Mouse (Mus musculus) heart, adult 18-20 months (tissue): ENCODE measurements around the gene Gm37240. TPM values are rescaled to one million over a fixed set of nuclear protein-coding genes. Genes with fewer than 3 reads are reported as not detected.
A peak's percentile ranks its signal among the peaks of the same experiment; 100 is the strongest.

Source experiments
- DNase-seq, 2 experiments: peaks; one replicate each; pipeline ENCODE4 v3.0.0; 2021 to 2022; ENCODE audit warnings: mixed read lengths in 1 of 2
- total RNA-seq, 2 experiments: library from RNA; stranded (reverse); gene quantifications; 2 replicates each; pipeline ENCODE4 v1.2.3; 2021

The Gm37240 gene
- total RNA-seq, 2 experiments from 2014 or later = 30.0 to 39.3 TPM

DNA sequence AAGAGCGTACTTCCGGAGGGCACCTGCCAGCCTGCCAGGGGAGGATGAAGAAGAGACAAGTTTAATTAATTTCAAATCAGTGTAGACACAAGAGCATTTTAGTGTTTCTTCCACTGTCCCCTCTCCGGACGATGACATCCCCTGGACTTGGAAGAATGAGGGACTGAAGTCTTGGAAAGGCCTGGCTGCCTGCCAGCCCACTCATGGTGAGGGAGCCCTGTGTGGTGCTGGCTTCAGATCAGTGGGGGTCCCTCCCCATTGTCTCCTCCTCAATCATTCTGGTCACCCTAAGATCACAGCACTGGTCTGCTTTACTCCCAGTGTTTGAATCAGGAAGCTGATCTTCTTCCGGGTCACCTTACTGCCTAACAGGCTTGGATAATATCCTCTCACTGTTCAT is 1185.4 kb downstream of the Gm37240 start:
- DNase-seq = no peak

DNA sequence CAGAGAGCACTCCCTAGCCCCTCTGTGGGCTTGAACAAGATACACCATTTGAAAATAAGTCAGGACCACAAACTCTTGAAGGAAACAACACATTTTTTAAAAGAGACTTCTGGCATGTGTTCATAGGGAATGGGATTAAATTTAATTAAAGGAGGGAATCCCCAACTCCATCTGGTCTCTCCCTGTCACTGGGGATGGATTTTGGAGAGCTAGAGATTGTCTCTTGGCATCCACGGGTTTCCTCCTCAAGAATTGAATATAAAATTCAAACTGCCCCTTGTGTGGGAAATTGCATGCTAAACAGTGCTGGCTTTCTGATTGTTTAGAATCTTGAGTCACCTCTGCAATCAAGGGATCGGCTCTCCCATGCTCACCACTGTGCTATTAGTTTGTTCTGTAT is 1185.8 kb downstream of the Gm37240 start:
- DNase-seq = no peak

DNA sequence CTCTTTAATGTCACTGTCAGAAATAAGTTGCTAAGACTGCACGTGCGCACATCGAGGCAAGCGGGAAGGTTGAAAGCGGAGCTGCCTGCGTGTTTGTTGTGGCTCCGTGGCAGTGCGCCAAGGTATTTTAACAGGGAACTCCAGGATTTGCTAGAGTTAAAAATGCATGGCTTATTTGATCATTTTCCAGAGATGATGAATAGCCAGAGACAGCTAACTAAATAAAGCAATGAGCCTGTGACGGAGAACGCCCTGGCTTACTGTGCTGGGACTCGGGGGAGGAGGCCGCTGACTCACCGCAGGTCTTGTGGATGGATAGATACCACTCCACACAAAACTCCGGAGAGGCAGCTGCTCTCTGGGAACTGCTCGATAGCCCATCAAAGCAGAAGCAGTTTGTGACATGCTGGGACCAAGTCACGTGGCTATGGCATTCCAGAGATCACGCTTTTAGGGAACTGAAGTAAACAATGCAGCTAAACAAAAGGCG is 1190.8 kb downstream of the Gm37240 start:
- peak; percentile 14 to 21 for DNase-seq

DNA sequence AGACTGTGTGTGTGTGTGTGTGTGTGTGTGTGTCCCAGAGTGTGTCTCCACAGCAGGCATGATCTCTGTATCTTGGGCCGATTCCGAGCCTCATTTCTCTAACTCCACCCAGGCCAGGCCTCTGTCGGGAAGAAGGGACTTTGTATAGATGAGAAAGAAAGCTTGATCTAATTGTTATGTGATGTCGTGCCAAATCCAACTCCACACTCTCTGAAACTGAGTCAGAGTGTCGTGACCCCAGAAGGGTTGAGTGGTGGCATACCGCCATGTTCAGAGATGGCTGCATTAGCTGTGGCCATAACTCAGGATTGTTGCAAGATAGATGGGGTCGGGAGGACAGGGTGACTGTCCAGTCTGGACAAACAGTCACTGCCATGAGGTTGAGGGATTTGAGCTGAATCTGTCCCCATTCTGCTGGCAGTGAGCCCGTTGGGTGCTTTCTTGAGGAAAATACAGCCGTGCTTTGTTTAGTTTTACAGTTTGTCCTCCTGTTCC is 1191.4 kb downstream of the Gm37240 start:
- DNase-seq = peak in 1 of 2 experiments; percentile 28

DNA sequence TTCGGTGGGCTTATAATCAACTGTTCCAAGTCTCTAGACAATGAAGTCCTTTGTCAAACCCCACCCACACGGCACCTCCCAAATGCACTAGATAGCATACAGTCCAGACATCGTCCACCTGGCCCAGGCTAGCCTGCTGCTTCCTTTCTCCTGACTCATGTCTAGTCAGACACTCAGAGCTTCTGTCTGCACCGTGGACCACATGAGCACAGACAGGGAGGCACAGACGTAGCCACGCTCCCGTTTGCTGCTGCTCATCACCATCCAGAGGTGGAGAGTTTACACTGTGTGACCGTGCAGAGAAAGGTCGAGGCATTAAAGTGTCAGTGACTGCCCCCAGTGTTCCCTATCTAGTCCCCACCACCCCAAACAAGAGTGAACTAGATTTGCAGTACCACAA is 1191.9 kb downstream of the Gm37240 start:
- no peak for DNase-seq

DNA sequence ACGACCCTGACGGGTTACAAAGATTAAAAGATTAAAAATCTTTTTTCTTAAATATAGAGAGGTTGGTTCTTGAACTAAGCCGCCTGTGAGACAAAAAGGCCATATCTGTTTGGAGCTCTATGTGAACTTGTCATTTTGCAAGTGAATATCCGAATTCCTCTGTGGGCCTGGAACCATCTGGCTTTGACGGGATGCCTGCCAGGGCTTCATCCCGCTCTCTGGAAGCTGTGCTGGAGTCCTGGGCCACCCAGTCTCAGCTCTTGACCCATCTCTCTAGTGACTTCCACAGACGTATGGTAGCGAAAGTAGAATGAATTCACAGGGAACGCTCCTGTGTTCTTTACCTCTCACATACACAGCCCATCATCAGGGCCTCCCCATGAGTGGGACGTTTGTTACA is 1193.4 kb downstream of the Gm37240 start:
- peak in 1 of 2 experiments; percentile 28 for DNase-seq

DNA sequence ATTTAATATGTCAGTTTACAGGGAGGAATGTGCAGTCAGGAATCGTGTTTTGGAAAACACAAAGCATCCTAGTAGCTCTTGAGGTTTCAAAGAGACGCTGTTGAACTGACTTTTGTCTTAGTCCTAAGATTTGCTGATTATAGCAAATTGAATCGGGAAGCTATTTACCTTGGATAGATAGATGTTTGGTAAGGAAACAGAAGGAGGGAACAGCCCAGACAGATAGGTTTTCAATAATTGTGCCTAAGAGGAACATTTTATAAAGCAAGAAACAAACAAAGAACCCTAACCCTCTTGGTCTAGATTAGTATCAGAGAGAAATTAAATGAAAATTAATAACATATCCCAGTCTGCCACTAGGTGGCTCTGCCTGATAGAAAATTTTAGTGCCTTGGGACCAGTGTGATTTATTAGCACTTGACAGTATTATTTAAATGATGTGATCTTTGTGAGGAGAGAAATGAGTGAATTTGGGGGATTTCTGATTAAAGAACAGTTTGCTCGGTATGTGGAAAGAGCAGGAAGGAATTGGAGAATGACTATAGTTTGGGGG is 1194.6 kb downstream of the Gm37240 start:
- peak; percentile 33 to 68 for DNase-seq

DNA sequence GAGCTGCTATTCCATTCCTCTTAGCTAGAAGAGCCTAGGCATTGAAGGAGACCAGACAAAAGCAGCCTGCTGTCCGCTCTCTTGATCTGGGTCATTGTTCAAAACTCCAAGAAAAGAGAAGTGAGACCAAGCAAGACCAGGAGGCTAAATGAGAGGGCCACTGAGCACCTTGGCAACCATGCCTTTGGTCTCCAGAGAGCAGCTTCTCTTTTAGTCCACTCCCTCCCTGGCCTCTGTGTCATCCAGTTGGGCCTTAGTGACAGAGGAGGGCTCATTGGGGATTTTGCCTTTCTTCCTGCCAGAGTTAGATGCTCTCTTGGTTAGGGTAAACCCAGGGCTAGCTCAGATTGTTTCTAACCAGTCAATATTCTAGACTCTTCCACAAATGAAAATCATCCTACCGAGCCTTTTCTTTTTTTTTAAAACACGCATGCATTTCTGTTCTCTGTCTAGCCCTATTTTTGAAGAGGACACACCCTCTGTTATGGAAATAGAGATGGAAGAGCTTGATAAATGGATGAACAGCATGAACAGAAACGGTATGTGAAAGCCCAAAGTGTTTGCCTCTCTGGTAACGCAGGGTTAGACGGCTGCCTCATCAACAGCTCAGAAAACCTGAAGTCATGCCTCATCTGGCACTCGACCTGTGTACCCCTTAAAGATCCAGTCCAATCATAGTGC is 1197.1 kb downstream of the Gm37240 start:
- DNase-seq = no peak

DNA sequence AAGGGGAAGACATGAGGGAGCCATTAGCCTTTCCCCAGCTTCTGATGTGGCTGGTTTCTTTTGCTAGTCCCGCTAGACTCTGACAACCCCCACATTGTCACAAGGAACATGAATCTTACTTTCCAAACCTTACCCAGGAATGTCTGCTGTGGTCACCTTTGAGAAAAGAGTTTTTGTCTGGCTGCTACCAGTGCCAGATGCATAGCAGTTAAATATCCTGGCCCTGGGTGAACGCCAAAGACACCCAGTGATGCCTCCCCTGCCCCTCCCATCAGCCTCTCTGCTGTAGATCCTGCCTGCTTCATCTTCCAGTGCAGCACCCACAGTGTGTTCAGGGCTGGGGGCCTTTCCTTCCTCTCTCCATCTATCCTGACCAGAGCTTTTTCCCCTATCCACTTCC is 1197.7 kb downstream of the Gm37240 start:
- DNase-seq = no peak

DNA sequence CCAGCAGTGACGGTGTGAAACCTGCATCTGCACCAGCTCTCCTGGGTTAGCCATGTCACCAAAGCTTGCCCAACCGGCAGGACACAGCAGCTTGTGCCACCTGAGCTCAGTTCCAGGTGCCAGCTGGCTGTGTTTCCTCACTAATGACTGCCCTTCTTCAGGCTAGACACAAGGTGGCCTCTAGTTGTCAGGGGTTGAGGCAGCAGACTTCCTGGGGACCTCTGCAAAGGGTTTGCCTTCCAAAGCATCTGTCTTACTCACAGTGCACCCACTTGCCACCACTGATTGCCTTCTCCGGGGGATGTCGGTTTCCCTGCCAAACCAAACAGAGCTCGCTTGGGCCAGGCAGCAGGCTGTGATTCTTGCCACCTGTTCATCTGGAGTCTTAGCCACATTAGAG is 1199.1 kb downstream of the Gm37240 start:
- no peak for DNase-seq

DNA sequence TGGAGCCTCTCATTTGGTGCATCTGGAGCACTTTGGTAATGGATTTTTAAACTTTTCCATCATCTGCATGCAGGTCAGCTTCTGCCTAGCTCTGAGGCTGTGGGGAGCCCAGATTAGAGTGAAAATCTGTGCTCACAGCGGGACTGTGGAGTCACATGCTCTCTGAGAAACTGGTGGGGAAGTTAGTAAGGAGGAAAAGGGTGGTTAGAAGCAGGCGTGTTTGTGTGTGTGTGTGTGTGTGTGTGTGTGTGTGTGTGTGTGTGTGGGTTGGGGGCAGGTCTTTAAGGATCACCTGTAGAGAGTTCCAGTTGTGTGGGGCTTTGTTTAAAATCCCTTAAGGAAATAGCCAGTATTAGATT is 1199.9 kb downstream of the Gm37240 start:
- DNase-seq = no peak

DNA sequence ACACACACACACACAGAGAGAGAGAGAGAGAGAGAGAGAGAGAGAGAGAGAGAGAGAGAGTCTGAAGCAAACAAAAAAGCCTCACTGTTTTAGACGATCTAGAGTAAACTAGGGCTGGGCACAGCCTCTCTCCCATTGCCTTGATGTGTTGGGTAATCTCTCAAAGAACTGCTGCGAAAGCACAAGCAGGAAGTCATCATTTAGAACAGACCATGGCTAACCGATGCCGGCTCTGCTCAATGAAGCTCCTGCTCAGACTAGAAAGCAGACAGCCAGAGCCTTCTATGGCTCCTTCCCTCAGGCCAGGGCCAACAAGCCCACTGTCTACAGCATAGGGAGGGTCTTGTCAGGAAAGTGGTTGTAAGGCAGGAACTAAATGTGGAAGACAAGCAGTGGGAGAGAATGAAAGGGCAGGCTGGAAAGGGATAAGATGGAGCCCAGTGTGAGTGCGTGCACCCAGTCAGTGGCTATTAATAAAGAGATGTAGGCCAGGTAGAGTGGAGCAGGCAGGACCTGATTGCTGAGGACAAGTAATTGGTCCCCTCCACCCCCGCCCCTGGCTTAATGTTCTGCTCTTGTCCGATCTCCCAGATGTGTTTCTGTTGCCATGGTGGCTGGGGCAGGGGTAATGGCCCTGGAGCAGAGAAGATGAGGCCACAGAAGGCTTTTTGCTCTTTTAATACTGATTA is 1200.4 kb downstream of the Gm37240 start:
- no peak for DNase-seq

DNA sequence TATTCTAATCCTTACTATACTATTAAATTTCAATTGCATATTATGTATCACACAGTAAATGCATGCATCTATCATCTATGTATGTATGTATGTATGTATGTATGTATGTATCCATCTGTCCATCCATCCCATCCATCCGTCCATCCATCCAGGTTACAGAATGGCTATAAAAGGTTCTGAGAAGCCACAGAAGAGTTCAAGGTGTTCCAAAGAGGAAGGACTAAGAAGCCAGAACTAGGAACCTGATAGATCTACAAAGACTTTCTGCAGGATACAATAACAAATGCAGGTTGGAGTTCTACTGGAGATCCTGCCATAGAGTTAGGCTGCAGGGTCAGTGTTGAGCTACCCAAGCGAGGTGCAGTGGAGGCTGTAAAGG is 1201.0 kb downstream of the Gm37240 start:
- no peak for DNase-seq

DNA sequence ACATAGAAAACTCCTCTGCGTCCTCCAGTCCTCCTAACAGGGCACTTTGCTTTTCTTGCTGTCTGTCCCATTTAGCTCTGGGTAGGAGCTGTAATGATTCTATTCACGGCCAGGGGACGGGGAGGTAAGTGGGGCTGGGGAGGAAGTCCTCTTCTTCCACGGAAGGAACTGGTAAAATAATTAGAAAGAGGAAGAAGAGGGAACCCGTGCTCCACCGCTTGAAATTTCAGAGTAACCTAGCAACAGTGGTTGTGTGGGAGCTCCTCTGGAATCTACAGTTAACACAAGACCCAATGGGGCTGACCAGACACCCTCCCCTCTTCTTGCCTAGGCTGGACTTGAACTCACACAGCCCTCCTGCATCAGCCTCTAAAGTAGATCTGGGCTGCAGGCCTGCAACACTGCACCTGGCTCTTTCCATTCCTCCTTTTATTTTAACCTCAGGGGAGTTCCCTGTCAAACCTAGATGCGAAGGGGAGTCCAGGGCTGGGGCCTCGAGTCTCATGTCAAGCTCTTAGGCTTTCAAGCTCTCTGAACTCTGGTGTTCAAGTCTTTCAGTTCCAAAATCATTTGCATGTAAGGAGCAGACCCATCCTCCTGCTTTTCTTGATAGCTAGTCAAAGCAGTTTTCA is 1201.5 kb downstream of the Gm37240 start:
- peak in 1 of 2 experiments; percentile 18 for DNase-seq

DNA sequence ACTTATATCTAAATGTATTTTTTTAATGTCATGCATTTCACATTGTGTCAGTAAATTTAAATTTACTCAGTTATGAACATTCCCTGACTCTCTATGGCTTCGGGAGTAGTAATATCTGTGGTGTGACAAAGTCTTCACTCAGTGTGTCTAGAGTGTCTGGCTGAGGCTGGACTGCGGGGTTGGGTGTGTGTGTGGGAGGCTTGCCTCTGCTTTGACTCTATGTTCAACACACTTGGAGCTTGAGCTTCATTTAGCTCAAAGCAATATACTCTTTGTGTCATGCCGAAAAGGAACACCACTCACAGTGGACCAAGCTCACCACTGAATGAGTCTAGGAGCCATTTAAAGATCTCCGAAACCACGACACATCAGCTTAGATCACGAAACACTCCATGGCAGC is 1203.5 kb downstream of the Gm37240 start:
- DNase-seq = no peak

DNA sequence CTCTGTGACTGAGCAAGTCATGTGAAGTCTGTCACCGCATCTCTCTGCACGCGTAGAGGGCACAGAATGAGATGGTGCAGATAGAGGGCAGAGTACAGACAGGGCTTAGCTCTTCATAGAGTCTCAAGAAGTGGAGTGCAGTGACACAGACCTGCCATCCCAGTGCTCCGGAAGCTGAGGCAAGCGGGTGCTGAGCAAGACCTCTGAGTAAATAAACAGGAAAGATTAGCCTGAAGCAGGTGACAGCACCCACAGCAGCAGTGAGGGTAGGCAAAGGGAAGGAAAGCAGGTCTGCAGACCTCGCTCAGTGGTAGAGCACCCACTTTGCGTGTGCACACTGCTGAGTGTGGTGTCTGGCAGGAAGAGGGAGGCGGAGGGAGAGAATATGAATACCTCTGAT is 1205.6 kb downstream of the Gm37240 start:
- peak in 1 of 2 experiments; percentile 11 for DNase-seq

DNA sequence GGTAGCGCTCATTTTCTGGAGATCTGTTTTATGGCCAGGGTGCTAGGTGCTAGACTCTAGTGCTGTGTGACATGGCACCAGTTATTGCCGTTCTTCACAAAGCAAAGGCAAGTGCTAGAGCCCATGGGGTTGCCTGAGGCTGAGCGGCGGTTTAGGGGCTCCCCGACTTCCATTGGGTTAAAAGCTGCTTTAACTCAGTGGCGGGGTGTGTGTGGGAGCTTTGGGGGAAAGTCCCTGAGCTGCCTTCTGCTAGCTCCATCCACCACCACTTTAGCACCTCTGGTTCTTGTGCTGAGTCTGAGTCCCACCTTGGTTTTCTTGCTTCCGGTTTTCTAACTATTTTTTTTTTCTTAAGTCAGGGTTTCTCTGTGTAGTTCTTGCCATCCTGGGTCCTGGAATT is 1207.3 kb downstream of the Gm37240 start:
- DNase-seq = no peak

DNA sequence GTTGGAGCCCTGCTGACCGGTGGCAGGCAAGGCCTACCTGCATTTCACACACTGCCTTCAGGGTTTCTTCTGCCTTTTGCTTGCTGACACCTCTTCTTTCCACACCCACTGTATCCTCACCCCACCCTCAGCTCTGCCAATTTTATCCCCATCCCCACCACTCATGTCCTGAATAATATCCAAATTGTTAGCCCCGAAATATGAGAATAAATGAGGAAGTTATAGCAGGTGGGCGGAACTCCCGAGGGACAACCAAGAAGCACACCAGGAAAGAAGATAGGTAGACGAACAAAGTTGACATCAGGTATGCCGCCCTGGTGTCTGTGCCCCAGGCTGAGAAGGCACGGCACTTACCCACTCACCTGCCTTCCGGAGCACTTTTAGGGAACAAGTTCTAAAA is 1207.8 kb downstream of the Gm37240 start:
- no peak for DNase-seq

DNA sequence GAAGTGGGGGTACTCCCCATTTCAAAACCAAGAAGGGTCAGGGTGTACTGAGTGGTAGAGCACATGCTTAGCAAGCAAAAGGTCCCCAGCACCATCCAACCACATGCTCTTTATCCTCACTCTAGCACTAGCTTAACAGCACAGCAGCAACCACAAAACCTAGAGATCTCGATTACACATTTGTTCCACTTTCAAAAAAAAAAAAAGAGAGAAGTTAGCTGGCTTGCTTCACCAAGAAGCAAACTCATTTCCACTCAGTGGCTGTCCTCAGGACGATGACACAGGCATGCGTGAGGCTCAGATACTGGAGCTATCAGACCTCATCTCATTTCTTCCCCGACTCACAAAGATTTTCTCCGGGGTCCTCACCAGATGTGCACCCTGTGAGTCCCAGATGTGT is 1208.4 kb downstream of the Gm37240 start:
- peak in 1 of 2 experiments; percentile 10 for DNase-seq

DNA sequence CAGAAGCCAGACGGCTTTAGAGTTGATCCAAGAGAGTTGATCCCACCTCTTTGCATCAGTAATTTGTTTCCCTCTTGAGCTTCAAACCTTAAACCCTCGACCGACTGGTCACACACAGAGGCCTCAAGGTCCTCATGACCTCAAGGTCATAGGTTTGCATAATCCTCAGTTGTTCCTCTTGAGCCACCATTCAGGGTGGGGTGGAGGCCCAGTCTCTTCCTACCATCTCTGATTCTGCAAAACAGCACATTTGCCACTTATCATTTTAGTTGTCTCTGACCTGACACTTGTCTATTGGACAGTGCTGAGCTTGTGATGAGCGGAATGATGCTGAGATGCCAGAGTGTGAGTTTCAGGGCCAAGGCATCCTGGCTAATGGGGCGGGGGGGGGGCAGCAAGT is 1211.6 kb downstream of the Gm37240 start:
- no peak for DNase-seq

DNA sequence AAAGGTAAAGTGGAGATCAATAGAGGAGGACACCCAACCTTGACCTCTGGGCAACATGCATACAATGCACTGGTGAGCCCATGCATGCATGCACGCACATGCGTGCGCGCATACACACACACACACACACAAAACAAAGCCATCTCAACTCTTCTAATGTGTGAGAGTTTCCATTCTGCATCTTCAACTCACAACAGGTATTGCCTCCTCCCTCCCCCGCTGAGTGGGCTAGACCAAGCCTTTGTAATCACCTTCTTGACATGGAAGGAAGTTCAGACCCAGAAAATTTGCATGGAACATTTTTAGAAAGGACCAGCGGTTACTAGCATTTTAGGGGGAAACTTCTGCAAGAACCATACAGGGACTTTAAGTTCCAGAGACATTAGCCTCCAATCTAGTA is 1213.8 kb downstream of the Gm37240 start:
- DNase-seq = no peak

DNA sequence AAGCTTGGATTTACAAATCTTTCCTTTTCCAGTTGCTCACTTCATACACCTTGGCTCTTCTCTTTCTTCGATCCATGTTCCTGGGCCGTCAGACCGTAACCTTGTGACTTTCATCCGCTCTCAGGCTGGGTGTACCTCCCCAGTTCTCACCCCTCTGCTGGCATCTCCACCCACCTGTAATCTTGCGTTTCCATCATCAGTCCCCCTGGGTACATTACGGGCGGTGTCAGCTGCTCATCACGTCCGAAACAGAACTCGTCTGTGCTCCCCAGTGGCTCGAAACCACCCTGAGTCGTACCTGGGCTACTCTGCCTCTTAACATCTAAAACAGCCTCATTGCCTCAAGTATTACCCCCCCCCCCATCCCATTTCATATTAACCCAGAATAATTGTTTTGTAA is 1215.2 kb downstream of the Gm37240 start:
- no peak for DNase-seq

DNA sequence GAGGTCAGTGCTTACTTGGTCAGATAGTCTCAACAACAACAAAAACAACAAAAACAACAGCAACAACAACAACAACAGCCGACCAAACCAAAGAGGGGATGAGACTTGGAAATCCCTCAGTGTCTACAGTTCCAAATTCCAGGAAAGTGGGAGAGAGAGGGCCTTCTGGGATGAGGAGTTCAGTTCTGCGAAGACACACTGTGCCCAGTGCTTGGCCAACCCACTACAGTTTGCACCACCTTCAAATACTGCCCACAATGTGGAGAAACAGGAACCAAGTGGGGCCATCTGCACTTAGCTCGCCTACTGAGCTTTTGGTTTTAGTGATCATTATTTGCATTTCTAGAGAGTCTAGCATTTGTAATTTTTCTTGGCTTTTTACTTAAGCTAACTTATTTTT is 1218.4 kb downstream of the Gm37240 start:
- DNase-seq = no peak
